Mouse (Mus musculus) CH12.LX (cell line): ENCODE measurements around the gene Ncf2. TPM values are rescaled to one million over a fixed set of nuclear protein-coding genes. Genes with fewer than 3 reads are reported as not detected.

Experiments
- DNase-seq: peaks from one replicate; pipeline ENCODE4 v3.0.0-alpha.2; 2013; ENCODE audit errors: extremely low read depth
- H3K27ac ChIP-seq: 2 replicates; pipeline ENCODE4 v1.5.1; 2012; ENCODE audit warnings: low read depth, mild to moderate bottlenecking, control low read depth, moderate library complexity; ENCODE audit not compliant: insufficient read depth
- H3K27me3 ChIP-seq: replicated peaks from 2 replicates; pipeline ENCODE3; 2012; ENCODE audit warnings: inconsistent platforms
- H3K36me3 ChIP-seq, 2 experiments: replicated peaks in 1 of 2; 2 replicates each; pipeline versions ENCODE3 to v1.6.1; 2012; ENCODE audit warnings: inconsistent platforms in 1 of 2, low read length in 1 of 2, mild to moderate bottlenecking in 1 of 2, mixed read lengths in 1 of 2, moderate library complexity in 1 of 2; ENCODE audit not compliant: control insufficient read depth in 1 of 2, insufficient read depth in 1 of 2
- H3K4me1 ChIP-seq, 2 experiments: 2 replicates each; pipeline ENCODE4 v1.6.1; 2012; ENCODE audit warnings: inconsistent platforms in 1 of 2, moderate library complexity in 1 of 2; ENCODE audit not compliant: insufficient read depth in 2 of 2, control insufficient read depth in 1 of 2
- H3K4me2 ChIP-seq: 2 replicates; pipeline ENCODE4 v1.6.1; 2012; ENCODE audit warnings: low read depth, mild to moderate bottlenecking, control low read depth; ENCODE audit not compliant: poor library complexity, insufficient read depth, severe bottlenecking
- H3K4me3 ChIP-seq, 3 experiments: fragments of 150-350 bp in 1 of 3; sonication (generic) in 1 of 3; replicated peaks in 1 of 3; 2 replicates each; pipeline versions ENCODE3 to v1.5.1; 2011 to 2012; ENCODE audit warnings: low read depth in 2 of 3, low read length in 2 of 3, mild to moderate bottlenecking in 2 of 3, moderate library complexity in 2 of 3, control low read depth in 1 of 3, improper control_type of control experiment in 1 of 3, inconsistent platforms in 1 of 3, mixed read lengths in 1 of 3; ENCODE audit not compliant: poor library complexity in 1 of 3
- H3K79me2 ChIP-seq: replicated peaks from 2 replicates; pipeline ENCODE4 v1.6.1; 2012; ENCODE audit warnings: mild to moderate bottlenecking, moderate library complexity; ENCODE audit not compliant: control insufficient read depth, poor library complexity, insufficient read depth, severe bottlenecking; ENCODE audit errors: extremely low read depth
- H3K9ac ChIP-seq: 2 replicates; pipeline ENCODE4 v1.6.1; 2012; ENCODE audit warnings: low read depth, mild to moderate bottlenecking, control low read depth, moderate library complexity; ENCODE audit not compliant: insufficient read depth
- H3K9me3 ChIP-seq: replicated peaks from 2 replicates; pipeline ENCODE3; 2012; ENCODE audit warnings: low read length, inconsistent platforms, mixed read lengths
- BHLHE40 ChIP-seq: IDR thresholded peaks from 2 replicates; pipeline ENCODE4 v1.6.1; 2011; ENCODE audit warnings: mild to moderate bottlenecking, low read depth, low read length, improper control_type of control experiment
- CHD1 ChIP-seq: IDR thresholded peaks from 2 replicates; pipeline ENCODE4 v1.6.1; 2012; ENCODE audit warnings: low read depth, low read length, improper control_type of control experiment, inconsistent platforms
- CHD2 ChIP-seq: IDR thresholded peaks from 2 replicates; pipeline ENCODE4 v1.6.1; 2011; ENCODE audit warnings: low read length, improper control_type of control experiment
- CTCF ChIP-seq, 2 experiments: IDR thresholded peaks in 1 of 2; conservative IDR thresholded peaks in 1 of 2; 2 replicates each; pipeline ENCODE4 v1.5.1; 2011 to 2012; ENCODE audit warnings: low read depth in 2 of 2, low read length in 2 of 2, improper control_type of control experiment in 1 of 2, inconsistent platforms in 1 of 2, mild to moderate bottlenecking in 1 of 2, moderate library complexity in 1 of 2
- E2F4 ChIP-seq: IDR thresholded peaks from 2 replicates; pipeline ENCODE4 v1.6.1; 2011; ENCODE audit warnings: low read depth, low read length, improper control_type of control experiment; ENCODE audit not compliant: insufficient replicate concordance
- ELF1 ChIP-seq: IDR thresholded peaks from 2 replicates; pipeline ENCODE4 v1.6.1; 2014; ENCODE audit warnings: low read depth, mild to moderate bottlenecking, inconsistent platforms, low read length, improper control_type of control experiment
- EP300 ChIP-seq: IDR thresholded peaks from 2 replicates; pipeline ENCODE4 v1.6.1; 2011; ENCODE audit warnings: low read length, improper control_type of control experiment
- ETS1 ChIP-seq: conservative IDR thresholded peaks from 2 replicates; pipeline ENCODE4 v1.6.1; 2012; ENCODE audit warnings: low read depth, mild to moderate bottlenecking, inconsistent platforms, low read length, improper control_type of control experiment, moderate library complexity
- GABPA ChIP-seq: IDR thresholded peaks from 2 replicates; pipeline ENCODE4 v1.6.1; 2012; ENCODE audit warnings: low read depth, low read length, improper control_type of control experiment, inconsistent platforms; ENCODE audit not compliant: insufficient replicate concordance
- HCFC1 ChIP-seq: IDR thresholded peaks from 2 replicates; pipeline ENCODE4 v1.6.1; 2012; ENCODE audit warnings: low read depth, mild to moderate bottlenecking, inconsistent platforms, low read length, improper control_type of control experiment
- IRF4 ChIP-seq: IDR thresholded peaks from 2 replicates; pipeline ENCODE4 v1.6.1; 2014; ENCODE audit warnings: low read depth, mild to moderate bottlenecking, inconsistent platforms, low read length, improper control_type of control experiment
- JUN ChIP-seq: IDR thresholded peaks from 2 replicates; pipeline ENCODE4 v1.6.1; 2011; ENCODE audit warnings: low read depth, mild to moderate bottlenecking, low read length, improper control_type of control experiment, moderate library complexity; ENCODE audit not compliant: insufficient read depth
- JUND ChIP-seq: conservative IDR thresholded peaks from 2 replicates; pipeline ENCODE4 v1.6.1; 2011; ENCODE audit warnings: low read depth, low read length, improper control_type of control experiment
- KAT2A ChIP-seq: IDR thresholded peaks from 2 replicates; pipeline ENCODE4 v1.6.1; 2012; ENCODE audit warnings: low read length, improper control_type of control experiment, inconsistent platforms; ENCODE audit not compliant: insufficient replicate concordance
- MAFK ChIP-seq: IDR thresholded peaks from 2 replicates; pipeline ENCODE4 v1.6.1; 2011; ENCODE audit warnings: low read length, improper control_type of control experiment; ENCODE audit not compliant: insufficient replicate concordance
- MAX ChIP-seq: IDR thresholded peaks from 2 replicates; pipeline ENCODE4 v1.6.1; 2011; ENCODE audit warnings: low read length, improper control_type of control experiment
- MAZ ChIP-seq: IDR thresholded peaks from 2 replicates; pipeline ENCODE4 v1.6.1; 2012; ENCODE audit warnings: low read depth, mild to moderate bottlenecking, inconsistent platforms, low read length, improper control_type of control experiment, moderate library complexity
- MEF2A ChIP-seq: IDR thresholded peaks from 2 replicates; pipeline ENCODE4 v1.6.1; 2014; ENCODE audit warnings: low read depth, mild to moderate bottlenecking, inconsistent platforms, low read length, improper control_type of control experiment, borderline replicate concordance
- MXI1 ChIP-seq: IDR thresholded peaks from 2 replicates; pipeline ENCODE4 v1.6.1; 2011; ENCODE audit warnings: mild to moderate bottlenecking, low read depth, low read length, improper control_type of control experiment
- MYC ChIP-seq: IDR thresholded peaks from 2 replicates; pipeline ENCODE4 v1.6.1; 2011; ENCODE audit warnings: low read depth, mild to moderate bottlenecking, improper control_type of control experiment, low read length
- NELFE ChIP-seq: IDR thresholded peaks from 2 replicates; pipeline ENCODE4 v1.6.1; 2011; ENCODE audit warnings: low read depth, low read length, improper control_type of control experiment
- NRF1 ChIP-seq: IDR thresholded peaks from 2 replicates; pipeline ENCODE4 v1.6.1; 2014; ENCODE audit warnings: low read depth, mild to moderate bottlenecking, inconsistent platforms, low read length, improper control_type of control experiment, moderate library complexity
- PAX5 ChIP-seq: IDR thresholded peaks from 2 replicates; pipeline ENCODE4 v1.6.1; 2012; ENCODE audit warnings: low read length, inconsistent platforms, mixed read lengths
- POLR2A ChIP-seq: IDR thresholded peaks from 2 replicates; pipeline ENCODE4 v1.6.1; 2011; ENCODE audit warnings: low read depth, mild to moderate bottlenecking, improper control_type of control experiment, low read length
- POLR2AphosphoS2 ChIP-seq: IDR thresholded peaks from 2 replicates; pipeline ENCODE4 v1.6.1; 2011; ENCODE audit warnings: low read depth, low read length, improper control_type of control experiment
- RAD21 ChIP-seq: IDR thresholded peaks from 2 replicates; pipeline ENCODE4 v1.6.1; 2011; ENCODE audit warnings: low read depth, mild to moderate bottlenecking, low read length, improper control_type of control experiment, moderate library complexity
- RCOR1 ChIP-seq: conservative IDR thresholded peaks from 2 replicates; pipeline ENCODE4 v1.6.1; 2012; ENCODE audit warnings: low read depth, mild to moderate bottlenecking, inconsistent platforms, low read length, improper control_type of control experiment
- SIN3A ChIP-seq: IDR thresholded peaks from 2 replicates; pipeline ENCODE4 v1.6.1; 2012; ENCODE audit warnings: low read length, improper control_type of control experiment, inconsistent platforms
- SMC3 ChIP-seq: IDR thresholded peaks from 2 replicates; pipeline ENCODE4 v1.6.1; 2011; ENCODE audit warnings: low read depth, low read length, improper control_type of control experiment
- TBP ChIP-seq: conservative IDR thresholded peaks from 2 replicates; pipeline ENCODE4 v1.6.1; 2011; ENCODE audit warnings: low read depth, low read length, improper control_type of control experiment
- TCF12 ChIP-seq: IDR thresholded peaks from 2 replicates; pipeline ENCODE4 v1.6.1; 2014; ENCODE audit warnings: low read depth, mild to moderate bottlenecking, inconsistent platforms, low read length, improper control_type of control experiment
- UBTF ChIP-seq: IDR thresholded peaks from 2 replicates; pipeline ENCODE4 v1.6.1; 2012; ENCODE audit warnings: low read depth, mild to moderate bottlenecking, inconsistent platforms, low read length, improper control_type of control experiment, moderate library complexity
- USF1 ChIP-seq: IDR thresholded peaks from 2 replicates; pipeline ENCODE4 v1.6.1; 2014; ENCODE audit warnings: low read depth, mild to moderate bottlenecking, inconsistent platforms, low read length, improper control_type of control experiment
- USF2 ChIP-seq: conservative IDR thresholded peaks from 2 replicates; pipeline ENCODE4 v1.6.1; 2011; ENCODE audit warnings: low read depth, low read length, improper control_type of control experiment
- ZC3H11A ChIP-seq: IDR thresholded peaks from 2 replicates; pipeline ENCODE4 v1.6.1; 2012; ENCODE audit warnings: low read depth, mild to moderate bottlenecking, inconsistent platforms, low read length, improper control_type of control experiment
- ZKSCAN1 ChIP-seq: IDR thresholded peaks from 2 replicates; pipeline ENCODE4 v1.6.1; 2012; ENCODE audit warnings: low read depth, inconsistent platforms, low read length, improper control_type of control experiment, borderline replicate concordance
- ZMIZ1 ChIP-seq: IDR thresholded peaks from 2 replicates; pipeline ENCODE4 v1.6.1; 2012; ENCODE audit warnings: low read depth, mild to moderate bottlenecking, inconsistent platforms, low read length, improper control_type of control experiment
- ZNF384 ChIP-seq: IDR thresholded peaks from 2 replicates; pipeline ENCODE4 v1.6.1; 2012; ENCODE audit warnings: low read depth, low read length, improper control_type of control experiment, inconsistent platforms
- dilution Hi-C: fragments of 300-500 bp; cut with MboI; formaldehyde crosslinking; loops from 2 replicates; pipeline ENCODE4 v1.14.3; 2020; ENCODE audit warnings: low sequenced_read_pairs; ENCODE audit not compliant: extremely low pct_unique_long_range_greater_than_20kb, extremely low pct_ligation_motif_present
- in situ Hi-C: fragments of 300-500 bp; cut with MboI; formaldehyde crosslinking; loops from 3 replicates; pipeline ENCODE4 v1.14.3; 2019; ENCODE audit warnings: low sequenced_read_pairs, low pct_ligation_motif_present, low pct_unique_long_range_greater_than_20kb, mixed read lengths
- polyA plus RNA-seq: library from polyadenylated mRNA; unstranded; fragments of >175 nt; gene quantifications from 2 replicates; pipeline ENCODE4 v1.2.1, GENCODE M21; 2012; ENCODE audit warnings: low read depth; ENCODE audit not compliant: insufficient read length
- total RNA-seq, 2 experiments: library from RNA; depleted of rRNA; stranded (reverse); fragments of 300-350 nt in 1 of 2; fragments of >200 nt in 1 of 2; gene quantifications; 2 replicates each; pipeline ENCODE4 v1.2.3; 2012 to 2014

The Ncf2 gene
- total and polyA plus RNA-seq, 3 experiments: 82.6 to 89.9 (median 89.2) TPM

DNA sequence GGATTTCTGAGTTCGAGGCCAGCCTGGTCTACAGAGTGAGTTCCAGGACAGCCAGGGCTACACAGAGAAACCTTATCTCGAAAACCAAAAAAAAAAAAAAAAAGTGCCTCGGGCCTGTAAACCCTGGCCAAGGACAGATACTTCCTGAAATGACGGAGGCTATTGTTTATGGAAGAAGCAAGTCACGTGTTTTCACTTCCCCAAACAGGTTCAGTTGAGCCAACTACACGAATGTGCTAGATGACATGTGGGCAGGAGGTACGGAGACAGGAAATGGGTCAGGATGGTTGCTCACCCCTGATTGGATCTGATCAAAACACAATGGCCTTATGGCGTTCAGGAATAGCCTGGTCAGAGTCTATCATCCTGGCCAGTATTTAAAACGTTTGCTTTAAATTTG is 1.9 kb upstream of the Ncf2 start:
- no peaks in the 10 kb centered on the region for H3K36me3 ChIP-seq
- H3K27me3 ChIP-seq: no peaks in the 10 kb centered on the region
- no peak overlapping the region for H3K4me3 ChIP-seq
- H3K4me1 ChIP-seq: peaks cover 8 to 38% of the 10 kb centered on the region in 2 experiments; a peak in 3 of 4 replicates
- dilution Hi-C loops: no loop called here
- H3K79me2 ChIP-seq: no peaks in the 10 kb centered on the region
- in situ Hi-C loops: loop anchor here (10.0 to 25.0 kb wide), 2 partner anchors 107 to 589 kb away; partner anchors contain the start of gene Smg7
- no peaks in the 10 kb centered on the region for H3K9me3 ChIP-seq
- peak; percentile 85 for DNase-seq
- H3K27ac ChIP-seq: no peak overlapping the region
- H3K4me2 ChIP-seq: no peak overlapping the region
- TF ChIP-seq ETS1 (peak; percentile 61), UBTF (no peak), POLR2A (no peak), CHD2 (no peak), RAD21 (no peak), MAFK (no peak), EP300 (peak; percentile 70), MYC (peak; percentile 85), NELFE (no peak), CTCF (conservative IDR thresholded peaks at IDR 0.05 in 1 of 2, IDR thresholded peaks at IDR 0.05 in 1 of 2; ENCODE audit: low read depth in 2 of 2, low read length in 2 of 2) (no peak), RCOR1 (peak; percentile 64; the same call in 1 of the 2 replicates), ZMIZ1 (no peak), E2F4 (no peak), CHD1 (no peak), MAX (peak; percentile 95), USF2 (peak; percentile 71), ELF1 (peak; percentile 76), SMC3 (no peak), MAZ (no peak), JUN (peak; percentile 42), TCF12 (no peak), KAT2A (no peak), BHLHE40 (peak; percentile 96), USF1 (peak; percentile 61), HCFC1 (peak; percentile 28), SIN3A (peak; percentile 59), ZKSCAN1 (no peak), GABPA (no peak), MXI1 (peak; percentile 41; the same call in 1 of the 2 replicates), NRF1 (no peak), POLR2AphosphoS2 (no peak), JUND (peak; percentile 41; the same call in 1 of the 2 replicates), PAX5 (no peak), TBP (no peak), MEF2A (no peak), IRF4 (peak; percentile 71; the same call in 1 of the 2 replicates), ZNF384 (peak; percentile 93), ZC3H11A (no peak)
- TF ChIP-seq, all 38 proteins: peak for 16
- no peak overlapping the region for H3K9ac ChIP-seq
